ENCODE assay signal across 2 mouse cellular contexts in the genomic region with DNA sequence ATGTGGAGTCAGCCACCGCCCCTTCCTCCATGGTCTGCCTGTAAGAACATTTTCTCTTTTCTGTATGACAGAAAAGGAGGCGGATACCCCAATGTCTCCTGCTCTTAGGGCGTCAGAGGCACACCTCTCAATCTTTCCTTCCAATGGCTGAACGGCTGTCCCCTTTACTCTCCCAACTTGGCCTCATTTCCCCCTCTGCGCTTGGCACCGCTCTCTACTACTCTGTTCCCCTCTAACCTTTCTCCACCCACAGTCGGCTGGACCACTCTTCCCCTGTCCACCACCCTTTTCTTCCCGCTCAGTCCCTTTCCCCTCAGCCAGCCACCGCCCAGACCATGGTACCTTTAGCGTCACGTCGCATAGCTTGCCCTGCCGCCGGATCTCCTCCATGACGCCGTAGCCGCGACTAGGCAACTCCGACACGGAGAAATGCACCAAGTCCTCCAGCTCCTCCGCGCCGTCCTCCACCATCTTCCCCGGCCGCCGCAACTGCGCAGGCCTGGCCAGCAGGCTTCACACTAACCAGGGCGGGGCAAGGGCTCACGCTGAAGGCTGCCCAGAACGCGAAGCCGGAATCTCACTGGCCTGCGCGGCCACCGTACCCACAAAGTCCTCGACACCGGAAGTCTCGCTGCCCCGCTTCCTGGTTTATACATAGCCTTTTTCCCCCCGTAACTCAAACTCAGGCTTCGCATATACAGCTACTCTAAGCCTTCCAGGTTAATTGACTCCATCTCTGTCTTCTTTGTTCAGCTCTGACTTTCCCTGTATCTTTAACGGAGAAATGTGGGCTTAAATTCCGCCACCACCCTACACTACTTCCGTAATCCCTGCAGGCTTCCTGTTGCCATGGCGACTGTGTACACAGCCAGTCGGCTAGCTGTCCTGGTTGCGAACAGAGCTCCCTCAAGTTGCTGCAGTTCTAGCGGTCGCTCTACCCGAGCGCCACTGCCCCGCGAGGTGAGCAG.
TF ChIP-seq lines count a peak whose summit lies in the region.

Gene Klhl18 (minus strand): TSS at position 571 of the 968 bp plus-strand sequence.
Gene Kif9 (plus strand): TSS at position 835 of the 968 bp plus-strand sequence.

TF ChIP-seq in C2C12, 6 proteins besides CTCF, POLR2A, EP300 and RAD21 (continued from another document):
- TF ChIP-seq MYOG (IDR thresholded peaks at IDR 0.05; ENCODE audit: control insufficient read depth, extremely low read depth, insufficient read length) (no peak), FOSL1 (IDR thresholded peaks at IDR 0.05; ENCODE audit: insufficient read depth, low read length, poor library complexity, severe bottlenecking) (no peak), MYOD1 (IDR thresholded peaks at IDR 0.05; ENCODE audit: control insufficient read depth, insufficient read length, low read depth) (no peak), MAX (IDR thresholded peaks at IDR 0.05) (no peak), USF1 (IDR thresholded peaks at IDR 0.05; ENCODE audit: low read depth) (no peak)

TF ChIP-seq in myocyte, 11 proteins besides CTCF, POLR2A, EP300 and RAD21 (continued from another document):
- TF ChIP-seq CEBPB (IDR thresholded peaks at IDR 0.05; ENCODE audit: insufficient read depth, poor library complexity, severe bottlenecking) (no peak), TCF3 (IDR thresholded peaks at IDR 0.05; ENCODE audit: insufficient read length, low read depth) (no peak), USF1 (IDR thresholded peaks at IDR 0.05; ENCODE audit: low read depth) (no peak), TCF12 (IDR thresholded peaks at IDR 0.05; ENCODE audit: insufficient read depth, poor library complexity, severe bottlenecking) (no peak), MYOG (IDR thresholded peaks at IDR 0.05; ENCODE audit: control insufficient read depth in 1 of 3, insufficient read depth in 1 of 3, insufficient read length in 2 of 3, low read depth in 2 of 3) (peak in 1 of 3 experiments; percentile 47), REST (IDR thresholded peaks at IDR 0.05; ENCODE audit: insufficient read depth, insufficient read length) (no peak), MAX (IDR thresholded peaks at IDR 0.05; ENCODE audit: low read depth) (no peak), SRF (IDR thresholded peaks at IDR 0.05; ENCODE audit: control insufficient read depth, insufficient read length, low read depth) (no peak), E2F4 (IDR thresholded peaks at IDR 0.05; ENCODE audit: insufficient read depth) (no peak), MYOD1 (IDR thresholded peaks at IDR 0.05; ENCODE audit: control insufficient read depth in 1 of 3, insufficient read length in 2 of 3, low read depth in 2 of 3) (peak in 2 of 3 experiments; percentile 11 to 24)
